Mouse (Mus musculus) yolk sac, embryonic 10.5 days (tissue): ENCODE data around the gene Gm21915.

Source experiments
- DNase-seq: peaks from one replicate; pipeline ENCODE4 v3.0.0-alpha.2; 2017; ENCODE audit warnings: low spot score

Gene Gm21915

GRCm38 (mm10) chr9:40717182-40717874 lies 46.9 kb downstream of the Gm21915 start:
- no peak for DNase-seq

DNA sequence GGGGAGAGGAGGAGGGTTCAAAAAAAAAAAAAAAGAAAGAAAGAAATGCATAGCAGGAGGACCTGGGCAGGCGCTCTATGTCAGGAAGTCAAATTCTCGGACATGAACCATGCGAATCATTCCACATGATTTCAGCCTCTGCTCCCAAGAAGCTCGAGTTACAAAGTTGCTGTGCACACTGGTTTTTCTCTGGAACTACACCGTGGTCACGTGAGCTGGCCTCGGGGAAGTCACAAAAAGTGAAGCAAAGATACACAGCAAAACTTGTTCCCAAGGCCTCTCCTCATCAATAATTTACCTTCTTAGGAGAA lies 47.4 kb downstream of the Gm21915 start:
- no peak for DNase-seq
